7 mouse cellular contexts compared by ENCODE assay signal in genomic region chr2:152106597-152106996, GRCm38 (mm10). TPM values are rescaled to one million over a fixed set of nuclear protein-coding genes. Genes with fewer than 3 reads are reported as not detected.
A peak's percentile ranks its signal among the peaks of the same experiment; 100 is the strongest.
DNase-seq lines count a peak whose midpoint lies in the region; ATAC-seq and TF ChIP-seq lines count a peak whose summit lies in the region.

No protein-coding gene starts in this region.

- intact Hi-C loops in left cerebral cortex, adult 2 months (cut with DNase I): loop anchor here (5.0 kb wide), 1 partner anchor 79 kb away; no protein-coding TSS in a partner anchor
- intact Hi-C loops in left cerebral cortex, postnatal 25 days (cut with DNase I): no loop called here

- peak overlapping the region; percentile 99; the same call in 1 of the 2 replicates for H3K27ac ChIP-seq in left cerebral cortex, adult 2 months
- no peak overlapping the region for H3K27ac ChIP-seq in brown adipose tissue, adult 24 weeks (replicated peaks; ENCODE audit: low read depth, low read length)
- no peak overlapping the region for H3K27ac ChIP-seq in hindbrain, embryonic 13.5 days
- H3K27ac ChIP-seq in midbrain, embryonic 15.5 days: no peak overlapping the region

- WGBS in hindbrain, embryonic 13.5 days: 94% methylated on average over 10 of the region's 10 CpGs
- WGBS in midbrain, embryonic 15.5 days: 96% methylated on average over 10 of the region's 10 CpGs

- no peak for ATAC-seq in hindbrain, embryonic 13.5 days (ENCODE audit: low FRiP score)
- no peak for ATAC-seq in midbrain, embryonic 15.5 days (replicated peaks)

- H3K4me1 ChIP-seq in brown adipose tissue, adult 24 weeks (ENCODE audit: control insufficient read depth, insufficient read depth, insufficient read length, low read length): peaks cover 7% of the 10 kb centered on the region; the same call in 1 of the 2 replicates
- peaks cover 40% of the 10 kb centered on the region for H3K4me1 ChIP-seq in hindbrain, embryonic 13.5 days (replicated peaks)
- H3K4me1 ChIP-seq in midbrain, embryonic 15.5 days: peaks cover 18% of the 10 kb centered on the region

- peak overlapping the region; percentile 84 for H3K4me3 ChIP-seq in left cerebral cortex, adult 2 months
- H3K4me3 ChIP-seq in brown adipose tissue, adult 24 weeks (ENCODE audit: insufficient read depth, low read depth, low read length): peak overlapping the region; percentile 77
- peak overlapping the region; percentile 66 for H3K4me3 ChIP-seq in hindbrain, embryonic 13.5 days
- H3K4me3 ChIP-seq in midbrain, embryonic 15.5 days: no peak overlapping the region

- H3K4me2 ChIP-seq in hindbrain, embryonic 13.5 days: peak overlapping the region; percentile 78
- peak overlapping the region; percentile 71; the same call in 1 of the 2 replicates for H3K4me2 ChIP-seq in midbrain, embryonic 15.5 days

- H3K9ac ChIP-seq in hindbrain, embryonic 13.5 days: no peak overlapping the region
- H3K9ac ChIP-seq in midbrain, embryonic 15.5 days: no peak overlapping the region

- TF ChIP-seq CTCF in left cerebral cortex, adult 2 months (IDR thresholded peaks at IDR 0.05): no peak

- peaks cover 5% of the 10 kb centered on the region; the same call in 1 of the 2 replicates for H3K36me3 ChIP-seq in hindbrain, embryonic 13.5 days
- no peaks in the 10 kb centered on the region for H3K36me3 ChIP-seq in midbrain, embryonic 15.5 days (replicated peaks)

- no peaks in the 10 kb centered on the region for H3K9me3 ChIP-seq in hindbrain, embryonic 13.5 days
- no peaks in the 10 kb centered on the region for H3K9me3 ChIP-seq in midbrain, embryonic 15.5 days

- H3K27me3 ChIP-seq in hindbrain, embryonic 13.5 days: 0 out of 2 replicates have a peak, but pooled peaks cover 3% of the 10 kb centered on the region
- no peaks in the 10 kb centered on the region for H3K27me3 ChIP-seq in midbrain, embryonic 15.5 days (replicated peaks)

- DNase-seq in left cerebral cortex, adult 2 months (ENCODE audit: extremely low spot score in 1 of 2, low spot score in 2 of 2): no peak
- DNase-seq in left cerebral cortex, adult 18-20 months (ENCODE audit: low spot score in 2 of 2): no peak
- DNase-seq in cerebellum, adult 9-10 months: no peak
- DNase-seq in left cerebral cortex, postnatal 25 days (ENCODE audit: low spot score in 2 of 2): no peak

RNA-seq across cellular contexts. Expression of gene Srxn1, which starts 1.3 kb away (rescaled TPM):
- 100 to 1,000 TPM in 1 of 2 experiments, 10 to 100 TPM in 1; 98.3 to 114 TPM for total RNA-seq in left cerebral cortex, adult 2 months (2021)
- total RNA-seq in left cerebral cortex, adult 18-20 months (2021): 100 to 1,000 TPM; 103 to 106 TPM
- 36.2 and 39.3 TPM in 2 replicates for polyA plus RNA-seq in brown adipose tissue, adult 24 weeks (2012; ENCODE audit: insufficient read depth, insufficient read length, missing spikeins)
- polyA plus RNA-seq in hindbrain, embryonic 13.5 days (2015; fragmentation: Nextera tagmentation; extraction: Ambion mirVana): 16.1 and 16.8 TPM in 2 replicates
- 21.5 and 23.7 TPM in 2 replicates for polyA plus RNA-seq in midbrain, embryonic 15.5 days (2015; fragmentation: Nextera tagmentation; extraction: Ambion mirVana)
- 10 to 100 TPM; 85.6 to 96.7 TPM for total RNA-seq in left cerebral cortex, postnatal 25 days (2021)

RNA-seq across cellular contexts. Expression of gene Scrt2, which starts 25.3 kb away (rescaled TPM):
- total RNA-seq in left cerebral cortex, adult 2 months (2021): 10 to 100 TPM; 18.7 to 23.9 TPM
- total RNA-seq in left cerebral cortex, adult 18-20 months (2021): 10 to 100 TPM; 20.5 to 20.7 TPM
- not detected in 2 replicates for polyA plus RNA-seq in brown adipose tissue, adult 24 weeks (2012; ENCODE audit: insufficient read depth, insufficient read length, missing spikeins)
- polyA plus RNA-seq in hindbrain, embryonic 13.5 days (2015; fragmentation: Nextera tagmentation; extraction: Ambion mirVana): 24.0 and 27.8 TPM in 2 replicates
- 10.7 and 10.9 TPM in 2 replicates for polyA plus RNA-seq in midbrain, embryonic 15.5 days (2015; fragmentation: Nextera tagmentation; extraction: Ambion mirVana)
- total RNA-seq in left cerebral cortex, postnatal 25 days (2021): 10 to 100 TPM; 15.2 to 18.5 TPM

RNA-seq across cellular contexts. Expression of gene Tcf15, which starts 36.8 kb away (rescaled TPM):
- 1 to 10 TPM; 1.6 to 2.4 TPM for total RNA-seq in left cerebral cortex, adult 2 months (2021)
- total RNA-seq in left cerebral cortex, adult 18-20 months (2021): 1 to 10 TPM; 1.5 to 1.8 TPM
- polyA plus RNA-seq in brown adipose tissue, adult 24 weeks (2012; ENCODE audit: insufficient read depth, insufficient read length, missing spikeins): 12.1 and 20.7 TPM in 2 replicates
- polyA plus RNA-seq in hindbrain, embryonic 13.5 days (2015; fragmentation: Nextera tagmentation; extraction: Ambion mirVana): 2.8 and 3.2 TPM in 2 replicates
- 1.1 TPM in 2 replicates for polyA plus RNA-seq in midbrain, embryonic 15.5 days (2015; fragmentation: Nextera tagmentation; extraction: Ambion mirVana)
- total RNA-seq in left cerebral cortex, postnatal 25 days (2021): 1 to 10 TPM in 1 of 2 experiments, under 1 TPM in 1; 0.76 to 1.1 TPM
